ENCODE assay signal across 29 mouse cellular contexts in the genomic region with DNA sequence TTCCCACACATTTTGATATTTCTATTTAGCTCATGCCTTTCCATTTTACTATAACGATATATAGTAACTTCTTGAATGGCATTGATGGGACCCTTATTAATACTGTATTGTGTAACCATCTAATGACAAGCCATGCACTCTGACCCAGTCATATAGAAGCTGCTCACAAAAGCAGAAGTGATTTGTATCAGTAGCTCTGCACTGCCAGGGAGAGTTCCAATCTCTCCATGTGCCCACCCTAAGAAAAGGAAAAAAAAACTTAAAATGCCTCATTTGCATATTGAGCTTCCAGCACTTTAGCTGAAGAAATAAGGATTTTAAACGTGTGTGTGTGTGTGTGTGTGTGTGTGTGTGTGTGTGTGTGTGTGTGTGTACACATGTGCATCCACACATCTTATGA. TPM values are rescaled to one million over a fixed set of nuclear protein-coding genes. Genes with fewer than 3 reads are reported as not detected.
"Had no signal": no experiment of that assay in that cellular context is flagged by ENCODE, and none has a peak within 500 bp of the region (broad histone marks: within the 10 kb centered on the region; RNA-seq: fewer than 3 reads in every experiment).

No protein-coding gene starts in this region.

- H3K27me3 ChIP-seq: heart, embryonic 15.5 days; hindbrain, embryonic 12.5 days; kidney, embryonic 15.5 days; limb, embryonic 15.5 days had no signal

- H3K4me3 ChIP-seq: heart, adult 2 months; heart, embryonic 13.5 days; heart, embryonic 15.5 days; hindbrain, embryonic 10.5 days; hindbrain, embryonic 12.5 days; kidney, embryonic 15.5 days; limb, embryonic 13.5 days; limb, embryonic 15.5 days; liver, embryonic 12.5 days had no signal

- H3K4me2 ChIP-seq: heart, embryonic 11.5 days; heart, embryonic 13.5 days; heart, embryonic 15.5 days; hindbrain, embryonic 12.5 days; hindbrain, embryonic 14.5 days; kidney, embryonic 15.5 days; limb, embryonic 13.5 days; limb, embryonic 15.5 days; liver, embryonic 12.5 days had no signal

- H3K4me1 ChIP-seq: heart, embryonic 15.5 days; hindbrain, embryonic 10.5 days; hindbrain, embryonic 12.5 days; kidney, embryonic 15.5 days; limb, embryonic 13.5 days; limb, embryonic 15.5 days had no signal

- H3K9ac ChIP-seq: forebrain, postnatal 0 days; heart, embryonic 13.5 days; heart, embryonic 15.5 days; hindbrain, embryonic 12.5 days; hindbrain, embryonic 14.5 days; kidney, embryonic 15.5 days; limb, embryonic 13.5 days; limb, embryonic 15.5 days; liver, embryonic 12.5 days had no signal

- H3K9me3 ChIP-seq: heart, embryonic 13.5 days; heart, embryonic 15.5 days; hindbrain, embryonic 10.5 days; hindbrain, embryonic 12.5 days; kidney, embryonic 15.5 days; limb, embryonic 13.5 days; limb, embryonic 15.5 days; liver, embryonic 12.5 days had no signal

- DNase-seq: forebrain, postnatal 0 days; gastrocnemius, postnatal 14 days; gastrocnemius, postnatal 36 days; heart, adult 2 months; heart, postnatal 4 days; kidney, adult 11 months; kidney, adult 2 months; kidney, adult 9 months; kidney, postnatal 14 days; kidney, postnatal 36 days; layer of hippocampus, adult 9-11 months; layer of hippocampus, postnatal 36 days; left cerebral cortex, postnatal 4 days had no signal

- ATAC-seq: forebrain, postnatal 0 days; hindbrain, embryonic 16.5 days; intestine, embryonic 16.5 days; liver, embryonic 12.5 days had no signal

- H3K27ac ChIP-seq: heart, adult 2 months; heart, embryonic 13.5 days; heart, embryonic 15.5 days; hindbrain, embryonic 10.5 days; hindbrain, embryonic 12.5 days; hindbrain, embryonic 14.5 days; kidney, embryonic 15.5 days; kidney, postnatal 0 days; limb, embryonic 13.5 days; limb, embryonic 15.5 days; liver, embryonic 12.5 days had no signal

RNA-seq across cellular contexts. Expression of gene 2410004P03Rik, which starts 19.2 kb away (rescaled TPM):
- total RNA-seq: gastrocnemius, adult 18-20 months; gastrocnemius, adult 8-10 months; gastrocnemius, postnatal 14 days; gastrocnemius, postnatal 36 days; liver, adult 2 months had no signal
- polyA plus RNA-seq: heart, embryonic 13.5 days; liver, adult 2 months; liver, embryonic 12.5 days had no signal
